ENCODE assay signal across 7 mouse cellular contexts in genomic region chr11:28853102-28853800, GRCm38 (mm10). TPM values are rescaled to one million over a fixed set of nuclear protein-coding genes. Genes with fewer than 3 reads are reported as not detected.
DNase-seq lines count a peak whose midpoint lies in the region; ATAC-seq lines count a peak whose summit lies in the region.

TSS of gene Efemp1 (plus strand) at chr11:28853204.

- H3K9ac ChIP-seq in embryonic facial prominence, embryonic 14.5 days (ENCODE audit: low read depth, low read length), result peak within 1 kb of the TSS; percentile 69
- peak within 1 kb of the TSS; percentile 45 for H3K9ac ChIP-seq in heart, embryonic 15.5 days
- H3K9ac ChIP-seq in kidney, embryonic 16.5 days (replicated peaks; ENCODE audit: low read length), result peak within 1 kb of the TSS; percentile 68
- no peak within 1 kb of the TSS; the same call in 1 of the 2 replicates for H3K9ac ChIP-seq in liver, embryonic 12.5 days
- 0 out of 2 replicates have a peak within 1 kb of the TSS, but pooled peaks have one; percentile 33 for H3K9ac ChIP-seq in neural tube, embryonic 12.5 days

- peak within 1 kb of the TSS; percentile 61 for H3K4me3 ChIP-seq in embryonic facial prominence, embryonic 14.5 days (ENCODE audit: low read depth, low read length)
- H3K4me3 ChIP-seq in heart, embryonic 15.5 days, result peak within 1 kb of the TSS; percentile 58
- H3K4me3 ChIP-seq in kidney, embryonic 16.5 days (ENCODE audit: low read length), result peak within 1 kb of the TSS; percentile 60
- H3K4me3 ChIP-seq in liver, embryonic 12.5 days, result peak within 1 kb of the TSS; percentile 49
- H3K4me3 ChIP-seq in neural tube, embryonic 12.5 days, result peak within 1 kb of the TSS; percentile 42

- peaks cover 4% of the 10 kb centered on the region; the same call in 1 of the 2 replicates for H3K4me1 ChIP-seq in embryonic facial prominence, embryonic 14.5 days (ENCODE audit: control insufficient read depth, insufficient read depth, low read length)
- H3K4me1 ChIP-seq in heart, embryonic 15.5 days (replicated peaks), result peaks cover 15% of the 10 kb centered on the region; the same call in 1 of the 2 replicates
- peaks cover 11% of the 10 kb centered on the region for H3K4me1 ChIP-seq in kidney, embryonic 16.5 days (ENCODE audit: insufficient read depth, low read length)
- no peaks in the 10 kb centered on the region; the same call in 1 of the 2 replicates for H3K4me1 ChIP-seq in liver, embryonic 12.5 days
- peaks cover 8% of the 10 kb centered on the region for H3K4me1 ChIP-seq in neural tube, embryonic 12.5 days

- H3K9me3 ChIP-seq in embryonic facial prominence, embryonic 14.5 days (ENCODE audit: control insufficient read depth, low read length), result no peaks in the 10 kb centered on the region
- H3K9me3 ChIP-seq in heart, embryonic 15.5 days (replicated peaks), result no peaks in the 10 kb centered on the region
- H3K9me3 ChIP-seq in kidney, embryonic 16.5 days (ENCODE audit: low read length), result no peaks in the 10 kb centered on the region
- H3K9me3 ChIP-seq in liver, embryonic 12.5 days (replicated peaks), result no peaks in the 10 kb centered on the region
- H3K9me3 ChIP-seq in neural tube, embryonic 12.5 days, result no peaks in the 10 kb centered on the region

- H3K27ac ChIP-seq in embryonic facial prominence, embryonic 14.5 days (replicated peaks; ENCODE audit: low read depth, low read length), result peak within 1 kb of the TSS; percentile 65
- H3K27ac ChIP-seq in heart, embryonic 15.5 days, result no peak within 1 kb of the TSS
- H3K27ac ChIP-seq in kidney, embryonic 16.5 days (ENCODE audit: low read length), result peak within 1 kb of the TSS; percentile 18; the same call in 1 of the 2 replicates
- H3K27ac ChIP-seq in liver, embryonic 12.5 days, result no peak within 1 kb of the TSS
- no peak within 1 kb of the TSS for H3K27ac ChIP-seq in neural tube, embryonic 12.5 days

- H3K4me2 ChIP-seq in embryonic facial prominence, embryonic 14.5 days (ENCODE audit: low read depth, low read length), result peak within 1 kb of the TSS; percentile 93
- H3K4me2 ChIP-seq in heart, embryonic 15.5 days, result peak within 1 kb of the TSS; percentile 96
- peak within 1 kb of the TSS; percentile 94 for H3K4me2 ChIP-seq in kidney, embryonic 16.5 days (replicated peaks; ENCODE audit: low read depth, low read length)
- H3K4me2 ChIP-seq in liver, embryonic 12.5 days, result peak within 1 kb of the TSS; percentile 63
- peak within 1 kb of the TSS; percentile 89 for H3K4me2 ChIP-seq in neural tube, embryonic 12.5 days (replicated peaks)

- ATAC-seq in embryonic facial prominence, embryonic 14.5 days (ENCODE audit: low read depth), result peak; percentile 88
- peak; percentile 55 for ATAC-seq in heart, embryonic 15.5 days (replicated peaks; ENCODE audit: insufficient number of reproducible peaks, insufficient read depth, low FRiP score, low read depth)
- ATAC-seq in kidney, embryonic 16.5 days (ENCODE audit: low FRiP score, low TSS enrichment), result peak; percentile 94
- ATAC-seq in liver, embryonic 12.5 days, result peak; percentile 47; the same call in 1 of the 2 replicates
- ATAC-seq in neural tube, embryonic 12.5 days (ENCODE audit: low FRiP score, low read depth), result peak; percentile 81

- H3K27me3 ChIP-seq in embryonic facial prominence, embryonic 14.5 days (replicated peaks; ENCODE audit: control insufficient read depth, insufficient read depth, low read length), result no peaks in the 10 kb centered on the region
- H3K27me3 ChIP-seq in heart, embryonic 15.5 days, result peaks cover 10% of the 10 kb centered on the region; the same call in 1 of the 2 replicates
- peaks cover 4% of the 10 kb centered on the region; the same call in 1 of the 2 replicates for H3K27me3 ChIP-seq in kidney, embryonic 16.5 days (ENCODE audit: insufficient read depth, low read length)
- H3K27me3 ChIP-seq in liver, embryonic 12.5 days (replicated peaks), result peaks cover 16% of the 10 kb centered on the region
- peaks cover 17% of the 10 kb centered on the region for H3K27me3 ChIP-seq in neural tube, embryonic 12.5 days (replicated peaks)

- no peaks in the 10 kb centered on the region for H3K36me3 ChIP-seq in embryonic facial prominence, embryonic 14.5 days (ENCODE audit: control insufficient read depth, insufficient read depth, low read length)
- H3K36me3 ChIP-seq in heart, embryonic 15.5 days, result no peaks in the 10 kb centered on the region
- no peaks in the 10 kb centered on the region for H3K36me3 ChIP-seq in kidney, embryonic 16.5 days (ENCODE audit: insufficient read depth, low read length)
- H3K36me3 ChIP-seq in liver, embryonic 12.5 days, result no peaks in the 10 kb centered on the region
- no peaks in the 10 kb centered on the region for H3K36me3 ChIP-seq in neural tube, embryonic 12.5 days

- DNase-seq in adrenal gland, postnatal 25 days, result peak; percentile 21
- DNase-seq in embryonic facial prominence, embryonic 14.5 days (ENCODE audit: low spot score), result peak; percentile 58
- peak; percentile 53 to 63 for DNase-seq in urinary bladder, postnatal 36 days (ENCODE audit: low spot score in 2 of 2)

- under 1% methylated on average over 30 of the region's 30 CpGs for WGBS in embryonic facial prominence, embryonic 14.5 days
- WGBS in heart, embryonic 15.5 days, result under 1% methylated on average over 30 of the region's 30 CpGs
- under 1% methylated on average over 29 of the region's 30 CpGs for WGBS in kidney, embryonic 16.5 days
- 2% methylated on average over 28 of the region's 30 CpGs for WGBS in liver, embryonic 12.5 days (ENCODE audit: insufficient replicate concordance)
- WGBS in neural tube, embryonic 12.5 days, result 1% methylated on average over 30 of the region's 30 CpGs

RNA-seq across cellular contexts. Expression of gene Efemp1, which starts in this region (rescaled TPM):
- total RNA-seq in adrenal gland, postnatal 25 days (2021), result 109 and 122 TPM in 2 replicates
- polyA plus RNA-seq in embryonic facial prominence, embryonic 14.5 days (2014; fragmentation: Nextera tagmentation; extraction: Ambion mirVana), result 64.5 and 74.7 TPM in 2 replicates
- polyA plus RNA-seq in heart, embryonic 15.5 days (2015; fragmentation: Nextera tagmentation; extraction: Ambion mirVana), result 12.5 and 16.0 TPM in 2 replicates
- polyA plus RNA-seq in kidney, embryonic 16.5 days (2015; fragmentation: Nextera tagmentation; extraction: Ambion mirVana), result 20.5 and 22.7 TPM in 2 replicates
- polyA plus RNA-seq in liver, embryonic 12.5 days (2016; fragmentation: Nextera tagmentation; extraction: Ambion mirVana), result 2.8 and 3.1 TPM in 2 replicates
- 9.6 and 11.8 TPM in 2 replicates for polyA plus RNA-seq in neural tube, embryonic 12.5 days (2016; fragmentation: Nextera tagmentation; extraction: Ambion mirVana)

Comparison
In these comparisons a context has a peak if more than half of its experiments do, and no peak if none do; other contexts are left out.
1. H3K27ac ChIP-seq: peak in embryonic facial prominence, embryonic 14.5 days (single experiment) and kidney, embryonic 16.5 days (single experiment); none in heart, embryonic 15.5 days (single experiment), liver, embryonic 12.5 days (single experiment) and neural tube, embryonic 12.5 days (single experiment).
2. Peak in every context shown above with its lines, with median percentiles within 50 percentile points of each other: DNase-seq, ATAC-seq, H3K4me2 ChIP-seq and H3K4me3 ChIP-seq.